Mouse (Mus musculus) CD4-positive naive resting alpha-beta T cell, adult 57 days (primary cell): ENCODE results near the gene Vmn2r93. TPM values are rescaled to one million over a fixed set of nuclear protein-coding genes. Genes with fewer than 3 reads are reported as not detected.

Source experiments
- total RNA-seq: library from RNA; stranded (reverse); gene quantifications from one replicate; pipeline ENCODE4 v1.2.4, GENCODE M21; 2023

Gene Vmn2r93
- total RNA-seq: not detected

GRCm38 (mm10) chr17:18297799-18298198, at the start of gene Vmn2r93:
Gene Vmn2r93, plus strand, starts transcription at chr17:18298099.

GRCm38 (mm10) chr17:18277656-18278055, 20.2 kb upstream of the Vmn2r93 start, which contains the start of gene Vmn2r94:
Gene Vmn2r94, minus strand, starts transcription at chr17:18277756.

Other genes starting within 250 kb of the Vmn2r93 start
- gene Vmn2r124, start 248.7 kb upstream of the Vmn2r93 start, total RNA-seq: not detected
- not detected for gene Vmn2r91, start 213.1 kb upstream of the Vmn2r93 start, total RNA-seq
- gene Vmn2r92, start 146.2 kb upstream of the Vmn2r93 start, total RNA-seq: not detected
- gene Vmn2r94, start 20.3 kb upstream of the Vmn2r93 start, total RNA-seq: not detected
- gene Vmn2r95, start 126.0 kb downstream of the Vmn2r93 start, total RNA-seq: not detected